Mouse (Mus musculus) spleen, adult 18-20 months (tissue): ENCODE data around the gene 9530068E07Rik.
A peak's percentile ranks its signal among the peaks of the same experiment; 100 is the strongest.
"Not testable (repeated sequence)": the region's sequence is repeated elsewhere in the genome, so short reads cannot be mapped to it uniquely, and the experiment has no call there.

Experiments used
- DNase-seq, 2 experiments: peaks; one replicate each; pipeline ENCODE4 v3.0.0; 2022; ENCODE audit warnings: mixed read lengths in 2 of 2

The 9530068E07Rik gene

DNA sequence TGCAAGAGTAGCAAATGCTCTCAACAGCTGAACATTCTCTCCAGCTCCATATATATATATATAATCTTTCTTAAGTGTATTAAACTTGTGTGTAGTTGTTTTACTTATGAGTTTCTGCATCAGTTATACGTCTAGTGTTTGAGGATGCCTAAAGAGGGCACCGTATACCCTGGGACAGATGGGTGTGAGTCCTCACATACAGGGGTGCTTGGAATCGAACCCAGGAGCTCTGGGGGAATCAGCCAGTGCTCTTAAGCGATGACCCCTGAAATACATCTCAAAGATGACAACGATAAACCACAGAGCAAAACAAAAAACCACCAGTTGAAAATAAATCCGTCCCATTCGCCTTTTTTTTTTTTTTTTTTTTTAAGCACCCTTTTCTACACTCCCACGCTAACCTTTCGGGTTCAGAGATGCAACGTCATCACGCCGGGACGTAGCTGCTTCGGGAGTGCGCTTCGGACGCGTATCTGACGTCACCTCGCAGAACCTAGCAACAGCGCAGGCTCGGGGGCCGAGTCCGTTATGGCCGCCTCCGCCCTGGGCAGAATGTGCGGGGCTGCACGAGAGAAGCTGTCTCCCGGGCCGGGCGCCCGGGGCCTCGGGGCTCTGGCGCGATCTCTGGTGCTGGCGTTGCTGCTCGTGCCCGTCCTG lies at the start of gene 9530068E07Rik:
Gene 9530068E07Rik, plus strand, starts transcription at position 489 of the 657 bp plus-strand sequence.
- DNase-seq: peak; percentile 84 to 88

- no peak for DNase-seq
These were observed 49.6 kb upstream of the 9530068E07Rik start for GRCm38 (mm10) chr11:52346635-52347005.

DNA sequence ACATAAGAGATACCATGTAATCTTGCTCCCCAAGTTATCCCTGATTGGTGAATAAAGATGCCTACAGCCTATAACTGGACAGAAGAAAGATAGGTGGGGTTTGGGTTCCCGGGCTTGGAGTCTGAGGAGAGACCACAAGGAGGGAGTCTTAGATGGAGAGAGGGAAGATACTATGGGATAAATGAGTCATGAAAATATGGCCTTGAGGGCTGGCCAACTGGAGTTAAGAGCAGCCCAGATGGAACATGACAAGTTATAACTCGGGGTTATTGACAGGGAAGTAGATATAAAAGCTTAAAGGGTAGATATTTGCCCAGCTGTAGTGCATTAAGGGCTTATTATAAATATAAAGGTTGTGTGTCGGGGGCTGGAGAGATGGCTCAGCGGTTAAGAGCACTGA lies 48.1 kb upstream of the 9530068E07Rik start:
- no peak for DNase-seq

- no peak for DNase-seq
These were observed 47.5 kb upstream of the 9530068E07Rik start for GRCm38 (mm10) chr11:52348724-52349123.

GRCm38 (mm10) chr11:52350924-52351323 lies 45.3 kb upstream of the 9530068E07Rik start:
- DNase-seq: peak in 1 of 2 experiments; percentile 43

- DNase-seq: no peak
These were observed 44.0 kb upstream of the 9530068E07Rik start for GRCm38 (mm10) chr11:52352271-52352670.

- DNase-seq: no peak
These were observed 41.6 kb upstream of the 9530068E07Rik start for GRCm38 (mm10) chr11:52354644-52355043.

DNA sequence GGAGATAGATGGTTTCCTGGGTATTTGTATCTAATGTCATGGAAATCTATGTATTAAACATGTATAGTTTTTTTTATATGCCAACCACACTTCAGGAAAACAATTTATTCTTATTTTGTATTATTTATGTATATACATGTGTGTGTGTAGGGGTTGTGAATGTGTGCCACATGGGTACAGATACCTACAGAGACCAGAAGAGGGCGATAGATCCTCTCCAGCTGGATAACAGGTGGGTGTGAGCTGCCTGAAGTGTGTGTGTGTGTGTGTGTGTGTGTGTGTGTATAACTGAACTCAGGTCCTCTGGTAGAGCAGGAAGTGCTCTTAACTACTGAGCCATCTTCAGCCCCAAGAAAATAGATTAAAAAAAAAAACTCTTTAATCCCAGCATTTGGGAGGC lies 40.6 kb upstream of the 9530068E07Rik start:
- DNase-seq: no peak

- DNase-seq: not testable (repeated sequence)
These were observed 39.1 kb upstream of the 9530068E07Rik start for GRCm38 (mm10) chr11:52357091-52357490.

DNA sequence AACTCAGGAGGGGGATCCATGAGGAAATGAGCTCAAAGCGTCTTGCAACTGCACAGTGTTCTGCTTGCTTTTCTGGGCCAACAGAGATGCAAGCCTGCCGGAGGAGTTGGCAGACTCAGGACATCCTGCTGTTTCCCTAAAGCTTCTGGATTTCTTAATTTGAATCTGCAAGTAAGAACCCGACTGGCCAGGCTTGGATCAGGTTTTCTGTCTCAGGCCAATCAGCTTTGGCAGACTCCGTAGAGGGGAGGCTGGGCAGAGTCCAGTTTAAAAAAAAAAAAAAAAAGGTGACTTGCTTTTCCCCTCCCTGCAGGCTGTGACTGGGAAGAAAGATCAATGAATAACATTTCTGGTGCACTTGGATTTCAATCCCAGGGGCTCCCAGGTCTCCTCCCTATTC lies 37.7 kb upstream of the 9530068E07Rik start:
- DNase-seq: no peak

DNA sequence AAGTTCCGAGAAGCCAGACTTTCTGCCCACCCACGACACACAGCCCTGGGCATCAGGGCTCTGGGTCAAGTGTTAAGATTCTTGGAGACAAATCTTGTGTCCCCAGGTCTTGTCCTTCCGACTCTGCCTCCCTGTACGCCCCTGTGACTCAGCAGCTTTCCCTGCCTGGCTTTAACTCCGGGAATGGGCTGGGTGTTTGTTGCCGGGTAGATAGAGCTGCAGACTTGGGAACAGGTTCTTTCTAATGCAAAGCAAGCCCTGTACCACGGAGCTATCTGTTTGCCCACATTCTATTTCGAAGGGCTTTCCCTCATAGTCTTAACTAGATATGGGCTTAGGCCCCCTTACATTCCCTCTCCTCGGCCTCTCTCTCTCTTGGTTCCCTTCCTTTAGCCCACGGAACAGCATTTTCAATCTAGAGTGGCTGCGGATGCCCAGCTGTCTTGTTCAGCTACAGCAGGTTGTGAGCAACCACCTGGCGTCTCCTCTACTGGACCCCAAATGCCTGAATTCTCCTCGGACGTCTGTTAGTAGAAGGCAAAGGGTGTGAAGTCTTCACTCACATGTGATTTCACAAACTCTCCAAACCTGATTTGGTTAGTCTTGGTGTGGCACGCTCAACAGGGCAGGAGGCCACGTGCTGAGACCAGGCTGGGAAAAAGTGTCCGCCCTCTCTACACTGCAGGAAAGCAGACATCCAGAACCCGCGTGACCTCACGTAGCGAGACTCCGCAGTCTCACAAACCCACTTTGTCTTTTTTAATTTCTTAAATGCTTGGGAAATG lies 36.4 kb upstream of the 9530068E07Rik start:
- DNase-seq: no peak

GRCm38 (mm10) chr11:52360471-52361277 lies 35.6 kb upstream of the 9530068E07Rik start, which contains the start of gene Vdac1:
Gene Vdac1 (plus strand): TSS chr11:52360860.
- DNase-seq: peak; percentile 75 to 88

- no peak for DNase-seq
These were observed 34.8 kb upstream of the 9530068E07Rik start for GRCm38 (mm10) chr11:52361287-52361921.

GRCm38 (mm10) chr11:52364376-52364775 lies 31.9 kb upstream of the 9530068E07Rik start:
- no peak for DNase-seq

GRCm38 (mm10) chr11:52365143-52365542 lies 31.1 kb upstream of the 9530068E07Rik start:
- DNase-seq: no peak

- DNase-seq: no peak
These were observed 29.9 kb upstream of the 9530068E07Rik start for GRCm38 (mm10) chr11:52366358-52366757.

- no peak for DNase-seq
These were observed 27.8 kb upstream of the 9530068E07Rik start for GRCm38 (mm10) chr11:52368176-52368985.

GRCm38 (mm10) chr11:52369252-52370134 lies 26.7 kb upstream of the 9530068E07Rik start:
- no peak for DNase-seq

GRCm38 (mm10) chr11:52370135-52370452 lies 26.1 kb upstream of the 9530068E07Rik start:
- DNase-seq: no peak

- no peak for DNase-seq
These were observed 25.7 kb upstream of the 9530068E07Rik start for GRCm38 (mm10) chr11:52370538-52370937.

DNA sequence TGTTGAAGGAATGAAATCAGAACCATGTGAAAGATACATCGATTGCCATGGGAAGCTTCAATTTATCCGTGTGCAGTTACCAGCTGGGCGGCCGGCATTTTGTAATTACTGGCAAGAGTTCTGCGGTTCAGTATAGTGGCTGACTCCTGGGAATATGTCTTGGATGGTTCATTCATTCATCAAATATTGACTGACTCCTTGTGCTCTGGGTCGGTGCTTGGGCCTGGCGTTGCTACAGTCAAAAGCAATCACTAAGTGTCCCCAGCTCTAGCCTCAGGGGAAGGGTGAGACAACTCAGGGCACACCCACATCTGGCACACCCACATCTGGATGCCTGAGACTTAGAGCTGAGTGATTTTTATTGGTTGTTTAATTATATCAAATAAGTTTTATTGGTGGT lies 22.4 kb upstream of the 9530068E07Rik start:
- DNase-seq: no peak
